Mouse (Mus musculus) bone marrow macrophage, adult 2 months (primary cell): ENCODE measurements around the gene Mfsd2a.

ENCODE experiments used
- CTCF ChIP-seq: IDR thresholded peaks from 2 replicates; pipeline ENCODE4 v1.5.1; 2012; ENCODE audit warnings: low read depth, mild to moderate bottlenecking, low read length, moderate library complexity
- POLR2A ChIP-seq: IDR thresholded peaks from 2 replicates; pipeline ENCODE4 v1.6.1; 2012; ENCODE audit warnings: mild to moderate bottlenecking, low read depth, low read length, borderline replicate concordance

- no peak for TF ChIP-seq CTCF
- no peak for TF ChIP-seq POLR2A
Observed at GRCm38 (mm10) chr4:122972056-122972455, 11.1 kb upstream of the Mfsd2a start.
